Mouse (Mus musculus) stomach, postnatal 0 days (tissue): ENCODE data around the gene Pax9. TPM values are rescaled to one million over a fixed set of nuclear protein-coding genes. Genes with fewer than 3 reads are reported as not detected.

ENCODE experiments used
- ATAC-seq: fragments of 200-750 bp; cut with Nextera tagmentation; 2 replicates; pipeline ENCODE4 v1.8.0; 2017; ENCODE audit not compliant: low FRiP score, low TSS enrichment
- DNase-seq: peaks from one replicate; pipeline ENCODE4 v3.0.0-alpha.2; 2016; ENCODE audit warnings: low spot score
- H3K27ac ChIP-seq: fragments of 300-500 bp; sonication (generic); replicated peaks from 2 replicates; pipeline ENCODE4 v1.5.1; 2014; ENCODE audit warnings: mild to moderate bottlenecking, control low read depth
- H3K27me3 ChIP-seq: fragments of 300-500 bp; sonication (generic); 2 replicates; pipeline ENCODE4 v1.6.1; 2014; ENCODE audit warnings: low read length; ENCODE audit not compliant: control insufficient read depth, insufficient read depth
- H3K36me3 ChIP-seq: fragments of 300-500 bp; sonication (generic); 2 replicates; pipeline ENCODE4 v1.6.1; 2014; ENCODE audit warnings: low read length, mixed read lengths; ENCODE audit not compliant: control insufficient read depth, insufficient read depth
- H3K4me1 ChIP-seq: fragments of 300-500 bp; sonication (generic); replicated peaks from 2 replicates; pipeline ENCODE4 v1.6.1; 2014; ENCODE audit warnings: antibody characterized with exemption; ENCODE audit not compliant: control insufficient read depth, insufficient read depth
- H3K4me2 ChIP-seq: fragments of 300-500 bp; sonication (generic); replicated peaks from 2 replicates; pipeline ENCODE4 v1.6.1; 2014; ENCODE audit warnings: low read depth, mild to moderate bottlenecking, control low read depth, moderate library complexity
- H3K4me3 ChIP-seq: fragments of 300-500 bp; sonication (generic); 2 replicates; pipeline ENCODE4 v1.5.1; 2014; ENCODE audit warnings: low read depth, low read length, control low read depth
- H3K9ac ChIP-seq: fragments of 300-500 bp; sonication (generic); 2 replicates; pipeline ENCODE4 v1.6.1; 2014; ENCODE audit warnings: mild to moderate bottlenecking, low read length, control low read depth, mixed read lengths
- H3K9me3 ChIP-seq: fragments of 300-500 bp; sonication (generic); 2 replicates; pipeline ENCODE4 v1.6.1; 2016; ENCODE audit warnings: low read length; ENCODE audit not compliant: control insufficient read depth
- CTCF ChIP-seq: IDR thresholded peaks from 2 replicates; pipeline ENCODE4 v1.5.1; 2016; ENCODE audit warnings: antibody characterized with exemption, low read depth, mild to moderate bottlenecking, moderate library complexity
- EP300 ChIP-seq: optimal IDR thresholded peaks from 2 replicates; pipeline ENCODE3; 2016; ENCODE audit warnings: antibody characterized with exemption
- WGBS: fragments of 180-500 bp; shearing (Covaris S2); extraction: QIAGEN DNeasy Blood & Tissue Kit; methylation state at CpG from one replicate; pipeline ENCODE4 v1.1.7; 2014; 5-methylcytosine and 5-hydroxymethylcytosine counted together
- polyA plus RNA-seq: library from polyadenylated mRNA; unstranded; fragments of >200 nt; fragmentation: Nextera tagmentation; extraction: Ambion mirVana; gene quantifications from 2 replicates; pipeline ENCODE4 v1.2.1, GENCODE M21; 2015

The Pax9 gene
- polyA plus RNA-seq, 1 experiment from 2014 or later, result 1.0 TPM

DNA sequence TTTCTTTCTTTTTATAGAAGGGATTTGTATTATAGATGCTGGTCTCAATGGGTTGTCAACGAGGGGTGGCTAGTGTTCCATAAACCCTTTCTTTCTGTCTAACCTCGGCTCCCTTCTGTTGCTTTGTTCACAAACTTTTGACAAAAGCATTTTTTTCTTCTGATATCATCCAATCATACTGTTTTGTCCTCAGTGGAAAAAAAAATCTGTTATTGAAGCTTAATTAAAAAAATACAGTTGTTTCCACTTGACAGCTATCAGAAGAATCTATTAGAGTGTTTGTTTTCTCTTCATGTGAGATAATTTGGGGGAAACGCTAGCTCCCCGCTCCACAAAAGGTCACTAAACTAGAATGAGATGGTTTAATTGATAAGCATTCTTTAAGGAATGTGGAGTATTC, 36.1 kb downstream of the Pax9 start:
- TF ChIP-seq CTCF (no peak), EP300 (no peak)
- Histone ChIP-seq H3K4me2 (no peak overlapping the region), H3K27me3 (no peaks in the 10 kb centered on the region), H3K36me3 (no peaks in the 10 kb centered on the region), H3K9me3 (no peaks in the 10 kb centered on the region), H3K4me3 (no peak overlapping the region), H3K9ac (no peak overlapping the region), H3K27ac (no peak overlapping the region), H3K4me1 (no peaks in the 10 kb centered on the region)
- no peak for ATAC-seq
- 57% methylated on average over 4 of the region's 4 CpGs for WGBS
- no peak for DNase-seq

DNA sequence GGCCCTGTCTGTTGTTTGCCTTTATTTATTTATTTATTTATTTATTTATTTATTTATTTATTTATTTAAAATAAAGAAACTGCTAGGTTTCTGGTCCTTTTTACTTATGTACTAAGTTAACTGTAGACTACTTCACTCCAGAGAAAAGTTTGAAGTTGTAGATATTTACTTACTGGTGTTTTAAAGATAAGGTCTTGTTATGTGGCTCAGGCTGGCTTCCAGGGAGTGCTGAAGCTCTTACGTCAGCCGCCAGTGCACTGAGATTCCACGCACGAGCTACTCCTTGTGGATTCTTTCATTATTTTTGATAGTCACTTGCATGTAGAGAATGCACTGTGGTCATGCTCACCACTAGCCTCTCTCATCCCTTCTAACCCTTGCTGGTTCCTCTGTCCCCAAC, 45.5 kb downstream of the Pax9 start:
- H3K4me3 ChIP-seq, result no peak overlapping the region
- 63% methylated on average over 4 of the region's 4 CpGs for WGBS
- no peaks in the 10 kb centered on the region for H3K9me3 ChIP-seq
- H3K27me3 ChIP-seq, result no peaks in the 10 kb centered on the region
- no peak overlapping the region for H3K9ac ChIP-seq
- no peaks in the 10 kb centered on the region for H3K4me1 ChIP-seq
- TF ChIP-seq EP300 (no peak), CTCF (no peak)
- no peak overlapping the region for H3K27ac ChIP-seq
- H3K36me3 ChIP-seq, result no peaks in the 10 kb centered on the region
- no peak overlapping the region for H3K4me2 ChIP-seq
- DNase-seq, result no peak
- 0 out of 2 replicates have a peak, but pooled peaks have one; percentile 18 for ATAC-seq

Other genes starting within 250 kb of the Pax9 start
- not detected in 2 replicates for gene Nkx2-1, start 154.9 kb upstream of the Pax9 start, polyA plus RNA-seq
- not detected in 2 replicates for gene Nkx2-9, start 78.5 kb upstream of the Pax9 start, polyA plus RNA-seq